Mouse (Mus musculus) neural tube, embryonic 14.5 days (tissue): ENCODE results near the gene St6galnac5. TPM values are rescaled to one million over a fixed set of nuclear protein-coding genes. Genes with fewer than 3 reads are reported as not detected.

Experiments
- ATAC-seq: fragments of 200-750 bp; cut with Nextera tagmentation; 2 replicates; pipeline ENCODE4 v1.8.0; 2017; ENCODE audit warnings: low read depth, mild to moderate bottlenecking, moderate TSS enrichment, moderate library complexity
- H3K27ac ChIP-seq: fragments of 300-500 bp; sonication (generic); 2 replicates; pipeline ENCODE4 v1.5.1; 2014; ENCODE audit warnings: low read depth, mild to moderate bottlenecking, control low read depth, low read length, moderate library complexity, mixed read lengths
- H3K27me3 ChIP-seq: fragments of 300-500 bp; sonication (generic); 2 replicates; pipeline ENCODE4 v1.6.1; 2014; ENCODE audit warnings: low read length; ENCODE audit not compliant: control insufficient read depth, insufficient read depth
- H3K36me3 ChIP-seq: fragments of 300-500 bp; sonication (generic); 2 replicates; pipeline ENCODE4 v1.6.1; 2014; ENCODE audit warnings: low read length, mixed read lengths; ENCODE audit not compliant: control insufficient read depth, insufficient read depth
- H3K4me1 ChIP-seq: fragments of 300-500 bp; sonication (generic); 2 replicates; pipeline ENCODE4 v1.6.1; 2014; ENCODE audit warnings: low read length; ENCODE audit not compliant: control insufficient read depth, insufficient read depth
- H3K4me2 ChIP-seq: fragments of 300-500 bp; sonication (generic); 2 replicates; pipeline ENCODE4 v1.6.1; 2014; ENCODE audit warnings: mild to moderate bottlenecking, low read depth, low read length, control low read depth
- H3K4me3 ChIP-seq: fragments of 300-500 bp; sonication (generic); 2 replicates; pipeline ENCODE4 v1.5.1; 2014; ENCODE audit warnings: low read depth, low read length, control low read depth, mixed read lengths
- H3K9ac ChIP-seq: fragments of 300-500 bp; sonication (generic); replicated peaks from 2 replicates; pipeline ENCODE4 v1.6.1; 2014; ENCODE audit warnings: low read depth, mild to moderate bottlenecking, control low read depth, low read length, mixed read lengths
- H3K9me3 ChIP-seq: fragments of 300-500 bp; sonication (generic); 2 replicates; pipeline ENCODE4 v1.6.1; 2016; ENCODE audit warnings: low read length; ENCODE audit not compliant: control insufficient read depth
- WGBS: fragments of 180-500 bp; shearing (Covaris S2); extraction: QIAGEN DNeasy Blood & Tissue Kit; methylation state at CpG from one replicate; pipeline ENCODE4 v1.1.7; 2014; 5-methylcytosine and 5-hydroxymethylcytosine counted together
- polyA plus RNA-seq: library from polyadenylated mRNA; unstranded; fragments of >200 nt; fragmentation: Nextera tagmentation; extraction: Ambion mirVana; gene quantifications from 2 replicates; pipeline ENCODE4 v1.2.1, GENCODE M21; 2014

St6galnac5 gene
- polyA plus RNA-seq, 1 experiment from 2014 or later = 20.4 TPM

GRCm38 (mm10) chr3:152896111-152896510 is 85.9 kb downstream of the St6galnac5 start:
- H3K9me3 ChIP-seq = no peaks in the 10 kb centered on the region
- WGBS = 84% methylated on average over 3 of the region's 3 CpGs
- H3K9ac ChIP-seq = no peak overlapping the region
- H3K4me1 ChIP-seq = no peaks in the 10 kb centered on the region
- no peak overlapping the region for H3K4me3 ChIP-seq
- no peaks in the 10 kb centered on the region for H3K27me3 ChIP-seq
- H3K36me3 ChIP-seq = no peaks in the 10 kb centered on the region
- H3K27ac ChIP-seq = no peak overlapping the region
- H3K4me2 ChIP-seq = no peak overlapping the region
- ATAC-seq = no peak

DNA sequence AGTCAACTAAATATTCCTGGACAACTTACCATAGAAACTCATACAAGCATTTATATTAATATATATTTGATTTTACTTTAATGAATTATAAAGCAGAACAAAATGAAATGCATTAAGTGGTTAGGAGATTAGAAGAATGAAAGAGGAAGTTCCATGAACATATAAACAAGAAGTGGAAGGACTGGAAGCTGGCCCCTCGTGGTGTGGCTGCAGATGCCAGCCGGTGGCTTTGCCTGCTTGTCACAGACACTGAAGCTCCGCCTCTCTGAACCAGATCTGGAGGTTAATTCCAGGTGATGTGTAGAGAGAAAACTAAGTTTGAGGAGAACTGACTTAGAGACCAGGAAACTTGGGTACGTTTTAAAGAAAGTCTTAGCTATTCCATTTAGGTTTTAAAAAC is 87.1 kb downstream of the St6galnac5 start:
- ATAC-seq = no peak
- Histone ChIP-seq H3K4me2 (no peak overlapping the region), H3K9ac (no peak overlapping the region), H3K4me3 (no peak overlapping the region), H3K27me3 (no peaks in the 10 kb centered on the region), H3K4me1 (no peaks in the 10 kb centered on the region), H3K9me3 (no peaks in the 10 kb centered on the region), H3K36me3 (no peaks in the 10 kb centered on the region), H3K27ac (no peak overlapping the region)
- WGBS = 77% methylated on average over 4 of the region's 4 CpGs

GRCm38 (mm10) chr3:152888116-152888515 is 93.9 kb downstream of the St6galnac5 start:
- Histone ChIP-seq H3K27ac (no peak overlapping the region), H3K9ac (no peak overlapping the region), H3K9me3 (no peaks in the 10 kb centered on the region), H3K4me1 (0 out of 2 replicates have a peak, but pooled peaks cover 3% of the 10 kb centered on the region), H3K4me3 (no peak overlapping the region), H3K4me2 (no peak overlapping the region), H3K36me3 (no peaks in the 10 kb centered on the region), H3K27me3 (no peaks in the 10 kb centered on the region)
- 68% methylated on average over 7 of the region's 7 CpGs for WGBS
- no peak for ATAC-seq

DNA sequence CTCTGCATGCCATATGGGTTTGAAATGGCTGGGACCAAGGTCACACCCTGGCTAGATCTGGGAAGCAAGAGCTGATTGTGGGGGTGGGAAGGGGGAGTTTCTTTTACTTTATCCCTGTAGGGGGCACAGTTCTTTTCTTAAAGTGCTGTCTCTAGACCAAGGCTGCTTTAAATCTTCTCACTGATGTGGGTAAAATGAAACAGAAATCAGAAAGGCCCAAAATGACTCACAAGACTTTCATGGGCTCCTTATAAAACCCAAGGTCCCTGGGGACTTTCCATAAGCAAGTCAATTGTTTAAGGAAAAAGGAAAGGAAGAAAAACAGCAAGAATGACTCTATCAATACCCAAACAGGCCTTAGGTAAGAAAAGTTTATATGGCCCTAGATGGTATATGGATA is 95.3 kb downstream of the St6galnac5 start:
- Histone ChIP-seq H3K27me3 (no peaks in the 10 kb centered on the region), H3K9ac (no peak overlapping the region), H3K27ac (no peak overlapping the region), H3K4me1 (0 out of 2 replicates have a peak, but pooled peaks cover 3% of the 10 kb centered on the region), H3K36me3 (no peaks in the 10 kb centered on the region), H3K9me3 (no peaks in the 10 kb centered on the region), H3K4me2 (no peak overlapping the region), H3K4me3 (no peak overlapping the region)
- ATAC-seq = no peak

GRCm38 (mm10) chr3:152883556-152883955 is 98.5 kb downstream of the St6galnac5 start:
- H3K27ac ChIP-seq = no peak overlapping the region
- H3K36me3 ChIP-seq = no peaks in the 10 kb centered on the region
- no peaks in the 10 kb centered on the region for H3K27me3 ChIP-seq
- 78% methylated on average over 3 of the region's 3 CpGs for WGBS
- no peaks in the 10 kb centered on the region for H3K9me3 ChIP-seq
- H3K4me2 ChIP-seq = no peak overlapping the region
- H3K4me3 ChIP-seq = no peak overlapping the region
- no peak for ATAC-seq
- H3K9ac ChIP-seq = no peak overlapping the region
- peaks cover 3% of the 10 kb centered on the region; the same call in 1 of the 2 replicates for H3K4me1 ChIP-seq

DNA sequence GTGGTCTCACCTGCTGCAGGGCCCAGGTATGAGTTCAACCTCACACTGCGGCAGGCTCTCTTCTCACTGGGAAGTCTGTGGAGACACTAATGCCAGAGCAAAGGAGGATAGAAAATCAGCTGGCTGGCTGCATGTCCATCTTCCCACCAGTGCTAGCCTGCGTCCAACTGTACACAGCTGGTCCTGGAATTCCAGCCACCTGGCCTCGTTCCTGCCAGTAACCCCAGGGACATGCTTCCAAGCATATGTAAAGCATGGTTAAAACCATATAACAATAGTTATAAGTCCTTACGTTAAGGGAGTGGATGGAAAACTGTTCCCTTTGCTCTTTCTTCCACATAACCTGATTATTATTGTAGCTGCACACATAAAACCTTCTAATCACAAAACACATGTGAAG is 100.3 kb downstream of the St6galnac5 start:
- no peaks in the 10 kb centered on the region for H3K27me3 ChIP-seq
- H3K9ac ChIP-seq = no peak overlapping the region
- 68% methylated on average over 4 of the region's 4 CpGs for WGBS
- peaks cover 3% of the 10 kb centered on the region; the same call in 1 of the 2 replicates for H3K4me1 ChIP-seq
- no peaks in the 10 kb centered on the region for H3K9me3 ChIP-seq
- ATAC-seq = no peak
- no peak overlapping the region for H3K4me3 ChIP-seq
- H3K4me2 ChIP-seq = no peak overlapping the region
- H3K36me3 ChIP-seq = no peaks in the 10 kb centered on the region
- H3K27ac ChIP-seq = no peak overlapping the region

DNA sequence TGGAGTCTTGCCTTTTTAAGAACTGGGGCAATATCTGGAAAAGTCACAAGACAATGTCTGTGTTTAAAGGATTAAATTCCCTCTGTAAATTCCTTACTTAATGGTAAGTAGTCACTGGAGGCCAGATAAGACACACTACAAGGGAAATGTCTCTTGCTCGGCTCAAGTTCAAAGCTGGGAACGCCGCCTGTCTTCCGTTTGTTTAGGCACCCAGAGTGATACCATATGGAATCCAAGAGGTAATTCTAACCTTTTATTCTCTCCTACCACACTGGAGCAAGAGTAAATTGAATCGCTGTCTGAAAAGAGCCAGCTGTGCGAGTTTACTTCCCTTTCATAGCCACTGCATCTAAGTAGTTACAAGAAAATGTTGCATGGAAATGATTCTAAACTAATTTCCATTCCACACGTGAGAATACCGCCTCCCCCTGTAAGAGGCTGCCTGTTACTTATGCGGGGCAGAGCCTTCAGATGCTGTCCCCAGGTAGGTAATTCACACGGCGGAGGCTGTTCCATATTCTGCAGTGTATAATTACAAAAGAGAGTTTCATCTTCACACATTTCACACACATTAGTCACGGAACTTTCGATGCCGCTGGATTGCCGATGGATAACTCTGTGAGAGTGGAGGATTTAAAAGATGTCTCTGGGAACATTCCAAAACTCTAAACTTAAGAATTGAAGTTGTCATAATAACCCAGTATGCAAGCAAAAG is 101.8 kb downstream of the St6galnac5 start:
- H3K9me3 ChIP-seq = no peaks in the 10 kb centered on the region
- H3K27ac ChIP-seq = no peak overlapping the region
- no peak overlapping the region for H3K4me3 ChIP-seq
- H3K27me3 ChIP-seq = no peaks in the 10 kb centered on the region
- no peak overlapping the region for H3K4me2 ChIP-seq
- WGBS = 49% methylated on average over 15 of the region's 15 CpGs
- H3K9ac ChIP-seq = no peak overlapping the region
- no peaks in the 10 kb centered on the region for H3K36me3 ChIP-seq
- H3K4me1 ChIP-seq = peaks cover 3% of the 10 kb centered on the region; the same call in 1 of the 2 replicates
- ATAC-seq = no peak

DNA sequence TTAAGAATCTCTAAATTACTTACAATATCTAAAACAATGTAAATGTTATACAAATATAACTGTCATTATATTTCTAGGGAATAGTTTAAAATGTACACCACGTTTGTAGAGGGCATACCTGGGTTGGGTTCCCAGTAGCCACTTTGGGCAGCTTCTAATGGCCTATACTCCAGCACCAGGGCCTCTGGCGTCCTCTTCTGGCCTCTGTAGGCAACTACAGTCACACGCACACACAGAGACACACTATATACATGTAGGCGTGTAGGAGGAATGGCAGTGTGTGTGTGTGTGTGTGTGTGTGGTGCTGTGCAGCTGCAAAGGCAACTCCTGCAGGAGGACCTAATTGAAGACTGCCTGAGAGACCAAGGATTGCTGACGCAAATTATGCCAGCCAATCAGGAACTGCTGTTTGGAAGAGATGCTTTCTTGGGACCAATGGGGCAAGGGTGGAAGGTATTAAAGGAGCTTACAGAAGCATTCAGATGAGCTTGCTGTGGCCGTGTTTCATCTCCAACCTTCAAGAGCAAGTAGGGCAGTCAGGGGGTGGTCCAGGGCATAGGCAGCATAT is 106.2 kb downstream of the St6galnac5 start:
- 88% methylated on average over 6 of the region's 6 CpGs for WGBS
- no peak overlapping the region for H3K9ac ChIP-seq
- H3K9me3 ChIP-seq = no peaks in the 10 kb centered on the region
- H3K4me1 ChIP-seq = peaks cover 7% of the 10 kb centered on the region
- H3K4me3 ChIP-seq = no peak overlapping the region
- H3K36me3 ChIP-seq = no peaks in the 10 kb centered on the region
- no peak overlapping the region for H3K27ac ChIP-seq
- no peak overlapping the region for H3K4me2 ChIP-seq
- no peak for ATAC-seq
- no peaks in the 10 kb centered on the region for H3K27me3 ChIP-seq
